Mouse (Mus musculus) forebrain, embryonic 15.5 days (tissue): Measurements from ENCODE around the gene Col6a4. TPM values are rescaled to one million over a fixed set of nuclear protein-coding genes. Genes with fewer than 3 reads are reported as not detected.

Source experiments
- ATAC-seq: fragments of 200-750 bp; cut with Nextera tagmentation; replicated peaks from 2 replicates; pipeline ENCODE4 v1.8.0; 2017; ENCODE audit warnings: mild to moderate bottlenecking, moderate TSS enrichment, moderate library complexity
- H3K27ac ChIP-seq: fragments of 300-500 bp; sonication (generic); replicated peaks from 2 replicates; pipeline ENCODE4 v1.5.1; 2015; ENCODE audit warnings: mild to moderate bottlenecking, inconsistent platforms
- H3K27me3 ChIP-seq: fragments of 300-500 bp; sonication (generic); 2 replicates; pipeline ENCODE4 v1.6.1; 2015; ENCODE audit warnings: inconsistent platforms
- H3K36me3 ChIP-seq: fragments of 300-500 bp; sonication (generic); 2 replicates; pipeline ENCODE4 v1.6.1; 2015; ENCODE audit warnings: mild to moderate bottlenecking, inconsistent platforms
- H3K4me1 ChIP-seq: fragments of 300-500 bp; sonication (generic); 2 replicates; pipeline ENCODE4 v1.6.1; 2015; ENCODE audit warnings: inconsistent platforms
- H3K4me2 ChIP-seq: fragments of 300-500 bp; sonication (generic); replicated peaks from 2 replicates; pipeline ENCODE4 v1.6.1; 2015; ENCODE audit warnings: mild to moderate bottlenecking, inconsistent platforms
- H3K4me3 ChIP-seq: fragments of 300-500 bp; sonication (generic); 2 replicates; pipeline ENCODE4 v1.5.1; 2015; ENCODE audit warnings: mild to moderate bottlenecking, inconsistent platforms
- H3K9ac ChIP-seq: fragments of 300-500 bp; sonication (generic); replicated peaks from 2 replicates; pipeline ENCODE4 v1.6.1; 2015; ENCODE audit warnings: mild to moderate bottlenecking, inconsistent platforms
- H3K9me3 ChIP-seq: fragments of 300-500 bp; sonication (generic); 2 replicates; pipeline ENCODE4 v1.6.1; 2016; ENCODE audit warnings: inconsistent platforms
- WGBS: fragments of 180-500 bp; shearing (Covaris S2); methylation state at CpG from one replicate; pipeline ENCODE4 v1.1.7; 2015; ENCODE audit warnings: mixed read lengths; 5-methylcytosine and 5-hydroxymethylcytosine counted together
- polyA plus RNA-seq: library from polyadenylated mRNA; unstranded; fragments of >200 nt; fragmentation: Nextera tagmentation; extraction: Ambion mirVana; gene quantifications from 2 replicates; pipeline ENCODE4 v1.2.1, GENCODE M21; 2015

Gene Col6a4
- polyA plus RNA-seq, 1 experiment from 2014 or later, result 0.53 TPM

- Histone ChIP-seq H3K9ac (no peak overlapping the region), H3K9me3 (no peaks in the 10 kb centered on the region), H3K27me3 (no peaks in the 10 kb centered on the region), H3K36me3 (no peaks in the 10 kb centered on the region), H3K4me3 (no peak overlapping the region), H3K27ac (no peak overlapping the region), H3K4me1 (no peaks in the 10 kb centered on the region), H3K4me2 (no peak overlapping the region)
- WGBS, result 89% methylated on average over 4 of the region's 4 CpGs
- ATAC-seq, result no peak
Measured at GRCm38 (mm10) chr9:106053446-106053845, 43.1 kb downstream of the Col6a4 start.

- no peaks in the 10 kb centered on the region for H3K36me3 ChIP-seq
- no peaks in the 10 kb centered on the region for H3K27me3 ChIP-seq
- H3K4me2 ChIP-seq, result no peak overlapping the region
- peaks cover 3% of the 10 kb centered on the region for H3K4me1 ChIP-seq
- ATAC-seq, result no peak
- H3K9me3 ChIP-seq, result no peaks in the 10 kb centered on the region
- WGBS, result 59% methylated on average over 9 of the region's 9 CpGs
- H3K27ac ChIP-seq, result no peak overlapping the region
- no peak overlapping the region for H3K9ac ChIP-seq
- H3K4me3 ChIP-seq, result no peak overlapping the region
Measured at GRCm38 (mm10) chr9:106043921-106044503, 52.6 kb downstream of the Col6a4 start.

GRCm38 (mm10) chr9:106039915-106040659 lies 56.5 kb downstream of the Col6a4 start:
- WGBS, result 63% methylated on average over 8 of the region's 8 CpGs
- no peak for ATAC-seq

DNA sequence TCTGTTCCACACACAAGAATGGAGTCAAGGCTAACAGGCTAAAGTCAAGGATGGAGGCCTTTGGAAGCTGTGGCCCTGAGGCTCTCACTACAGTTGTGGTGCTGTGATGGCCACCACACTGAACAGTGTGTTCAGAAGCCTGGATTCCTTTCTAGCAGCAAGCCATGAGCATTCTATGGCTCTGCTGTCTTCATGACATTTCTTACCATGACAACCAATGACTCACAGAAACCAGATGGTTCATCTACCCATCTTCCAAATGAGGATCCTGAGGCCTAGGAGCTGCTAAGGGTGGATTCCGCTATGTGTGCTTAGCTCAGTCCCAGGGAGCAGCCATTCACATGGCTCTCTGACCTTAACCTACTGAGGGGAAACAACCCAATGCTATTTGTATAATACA lies 57.3 kb downstream of the Col6a4 start:
- Histone ChIP-seq H3K4me2 (no peak overlapping the region), H3K36me3 (no peaks in the 10 kb centered on the region), H3K9me3 (no peaks in the 10 kb centered on the region), H3K4me3 (no peak overlapping the region), H3K27me3 (no peaks in the 10 kb centered on the region), H3K27ac (no peak overlapping the region), H3K9ac (no peak overlapping the region), H3K4me1 (peaks cover 3% of the 10 kb centered on the region; the same call in 1 of the 2 replicates)
- 70% methylated on average over 1 of the region's 1 CpGs for WGBS
- ATAC-seq, result 0 out of 2 replicates have a peak, but pooled peaks have one; percentile 11

More at GRCm38 (mm10) chr9:106039915-106040659, 56.5 kb downstream of the Col6a4 start:
- Histone ChIP-seq H3K27ac (no peak overlapping the region), H3K4me2 (no peak overlapping the region), H3K4me1 (peaks cover 3% of the 10 kb centered on the region), H3K36me3 (no peaks in the 10 kb centered on the region), H3K9ac (no peak overlapping the region), H3K9me3 (no peaks in the 10 kb centered on the region), H3K27me3 (no peaks in the 10 kb centered on the region), H3K4me3 (no peak overlapping the region)

DNA sequence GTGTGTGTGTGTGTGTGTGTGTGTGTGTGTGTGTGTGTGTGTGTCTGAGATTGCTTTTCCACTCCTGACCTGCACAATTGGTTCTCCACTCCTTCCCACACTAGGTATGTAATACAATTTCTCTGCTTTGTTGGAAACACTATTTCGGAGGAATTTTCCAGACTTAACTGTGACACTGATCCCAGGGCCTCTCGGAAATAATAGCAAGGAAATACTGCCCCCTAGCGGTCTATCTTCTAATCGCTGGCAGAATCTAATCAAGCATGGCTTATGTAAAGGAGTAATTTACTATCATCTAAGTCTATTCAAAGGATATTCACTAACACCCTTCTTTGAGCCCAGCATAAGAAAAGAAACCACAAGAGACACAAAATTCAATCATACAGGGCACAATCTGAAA lies 57.7 kb downstream of the Col6a4 start:
- Histone ChIP-seq H3K4me1 (no peaks in the 10 kb centered on the region), H3K9me3 (no peaks in the 10 kb centered on the region), H3K27me3 (no peaks in the 10 kb centered on the region), H3K36me3 (no peaks in the 10 kb centered on the region), H3K4me2 (no peak overlapping the region), H3K4me3 (no peak overlapping the region), H3K27ac (no peak overlapping the region), H3K9ac (no peak overlapping the region)
- 8% methylated on average over 4 of the region's 4 CpGs for WGBS
- peak; percentile 51; the same call in 1 of the 2 replicates for ATAC-seq

DNA sequence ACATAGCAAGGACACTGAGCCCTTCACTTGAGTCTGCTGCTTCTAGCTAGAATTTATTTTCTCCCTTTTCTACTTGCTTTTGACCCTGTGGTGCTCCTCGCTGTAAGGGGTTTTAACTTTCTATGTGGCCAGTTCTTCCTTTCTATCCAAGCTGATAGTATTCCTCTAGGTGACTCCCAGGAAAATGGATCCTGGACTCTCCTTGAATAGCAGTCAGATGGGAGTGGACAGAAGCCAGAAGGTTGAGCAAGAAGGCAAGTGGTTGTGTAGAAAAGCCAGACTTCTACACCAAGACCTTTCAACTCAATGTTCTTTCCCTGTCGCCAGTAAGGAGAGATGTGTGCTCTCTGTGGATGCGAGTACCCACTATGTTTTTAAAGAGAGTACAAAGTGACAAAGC lies 80.9 kb downstream of the Col6a4 start:
- Histone ChIP-seq H3K36me3 (no peaks in the 10 kb centered on the region), H3K4me3 (no peak overlapping the region), H3K9me3 (no peaks in the 10 kb centered on the region), H3K4me2 (no peak overlapping the region), H3K27me3 (no peaks in the 10 kb centered on the region), H3K27ac (no peak overlapping the region), H3K4me1 (no peaks in the 10 kb centered on the region), H3K9ac (no peak overlapping the region)
- no peak for ATAC-seq
- 88% methylated on average over 3 of the region's 3 CpGs for WGBS

DNA sequence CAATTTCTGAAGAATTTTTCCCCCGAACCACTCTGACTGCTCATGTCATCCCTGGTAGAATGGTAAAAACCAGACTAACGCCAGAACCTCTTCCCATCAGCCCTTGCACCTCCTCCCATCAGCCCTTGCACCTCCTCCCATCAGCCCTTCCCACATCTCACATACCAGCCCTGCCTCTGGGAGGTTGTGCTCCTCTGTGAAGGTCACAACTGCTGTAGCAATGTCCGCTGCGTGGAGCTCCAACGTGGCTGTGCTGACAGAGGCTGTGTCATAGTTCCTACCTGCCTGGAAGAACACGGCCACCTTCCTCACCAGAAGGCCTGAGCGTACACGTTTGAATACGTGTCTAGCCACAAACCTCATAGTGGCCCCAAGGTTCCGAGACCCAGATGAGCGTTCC lies 83.4 kb downstream of the Col6a4 start:
- Histone ChIP-seq H3K9me3 (no peaks in the 10 kb centered on the region), H3K27ac (no peak overlapping the region), H3K4me3 (no peak overlapping the region), H3K4me2 (no peak overlapping the region), H3K27me3 (no peaks in the 10 kb centered on the region), H3K9ac (no peak overlapping the region), H3K36me3 (no peaks in the 10 kb centered on the region), H3K4me1 (no peaks in the 10 kb centered on the region)
- WGBS, result 89% methylated on average over 11 of the region's 11 CpGs
- no peak for ATAC-seq

GRCm38 (mm10) chr9:105997955-105998354 lies 98.6 kb downstream of the Col6a4 start:
- Histone ChIP-seq H3K9ac (no peak overlapping the region), H3K9me3 (no peaks in the 10 kb centered on the region), H3K4me2 (no peak overlapping the region), H3K4me3 (no peak overlapping the region), H3K36me3 (no peaks in the 10 kb centered on the region), H3K27ac (no peak overlapping the region), H3K4me1 (no peaks in the 10 kb centered on the region), H3K27me3 (no peaks in the 10 kb centered on the region)
- WGBS, result 56% methylated on average over 11 of the region's 11 CpGs
- ATAC-seq, result no peak

DNA sequence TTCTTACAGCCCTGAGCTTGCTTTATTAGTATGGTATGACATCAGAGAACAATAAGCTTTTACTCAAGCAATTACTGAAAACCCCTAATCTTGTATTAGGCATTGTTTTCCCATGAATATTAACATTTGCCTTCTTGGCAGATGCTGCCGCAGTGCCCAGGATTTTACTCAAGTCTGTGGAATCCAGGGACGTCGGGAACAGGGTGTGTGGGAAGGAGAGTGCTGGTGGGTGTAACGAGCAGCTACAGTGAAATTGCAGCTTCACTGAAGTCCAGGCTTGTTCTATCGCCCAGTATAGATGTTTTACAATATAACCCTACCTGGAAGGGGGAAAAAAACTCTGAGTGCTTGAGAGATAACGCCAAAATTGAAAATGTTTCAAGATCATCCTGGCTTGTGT lies 104.2 kb downstream of the Col6a4 start:
- Histone ChIP-seq H3K36me3 (no peaks in the 10 kb centered on the region), H3K4me2 (no peak overlapping the region), H3K9me3 (no peaks in the 10 kb centered on the region), H3K4me3 (no peak overlapping the region), H3K27ac (no peak overlapping the region), H3K4me1 (no peaks in the 10 kb centered on the region), H3K9ac (no peak overlapping the region), H3K27me3 (no peaks in the 10 kb centered on the region)
- 64% methylated on average over 6 of the region's 6 CpGs for WGBS
- ATAC-seq, result no peak

DNA sequence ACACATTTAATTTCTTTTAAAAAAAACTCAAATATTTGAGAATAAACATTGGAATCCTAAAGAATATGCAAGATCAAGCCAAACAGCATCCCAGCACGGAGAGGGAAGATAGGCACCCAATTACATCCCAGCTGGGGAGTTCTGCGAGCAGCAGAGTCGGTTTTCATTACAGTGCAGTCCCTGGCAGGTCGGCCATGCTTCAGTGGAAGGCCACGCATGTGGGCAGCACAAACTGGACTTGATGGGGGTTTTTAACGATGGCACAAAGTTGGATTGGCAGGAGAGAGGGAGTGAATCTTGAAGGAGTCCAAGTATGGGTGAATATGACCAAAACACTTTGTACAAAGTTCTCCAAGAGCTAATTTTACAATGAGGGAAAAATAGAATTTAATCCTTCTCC lies 106.5 kb downstream of the Col6a4 start:
- ATAC-seq, result no peak
- H3K9me3 ChIP-seq, result no peaks in the 10 kb centered on the region
- WGBS, result 76% methylated on average over 6 of the region's 6 CpGs

GRCm38 (mm10) chr9:105989468-105989867 lies 107.1 kb downstream of the Col6a4 start:
- Histone ChIP-seq H3K4me1 (peaks cover 7% of the 10 kb centered on the region; the same call in 1 of the 2 replicates), H3K9ac (no peak overlapping the region), H3K9me3 (no peaks in the 10 kb centered on the region), H3K27ac (no peak overlapping the region), H3K27me3 (no peaks in the 10 kb centered on the region), H3K36me3 (no peaks in the 10 kb centered on the region), H3K4me3 (no peak overlapping the region), H3K4me2 (no peak overlapping the region)
- no peak for ATAC-seq
- WGBS, result 86% methylated on average over 6 of the region's 6 CpGs

More for the DNA sequence above, 106.5 kb downstream of the Col6a4 start:
- Histone ChIP-seq H3K4me1 (peaks cover 4% of the 10 kb centered on the region; the same call in 1 of the 2 replicates), H3K9ac (no peak overlapping the region), H3K4me2 (no peak overlapping the region), H3K27me3 (no peaks in the 10 kb centered on the region), H3K4me3 (no peak overlapping the region), H3K27ac (no peak overlapping the region), H3K36me3 (no peaks in the 10 kb centered on the region)

GRCm38 (mm10) chr9:105988096-105988495 lies 108.5 kb downstream of the Col6a4 start:
- no peaks in the 10 kb centered on the region for H3K27me3 ChIP-seq
- H3K9ac ChIP-seq, result no peak overlapping the region
- no peaks in the 10 kb centered on the region for H3K36me3 ChIP-seq
- no peak overlapping the region for H3K4me2 ChIP-seq
- no peak overlapping the region for H3K27ac ChIP-seq
- ATAC-seq, result peak; percentile 41; the same call in 1 of the 2 replicates
- no peak overlapping the region for H3K4me3 ChIP-seq
- H3K9me3 ChIP-seq, result no peaks in the 10 kb centered on the region
- peaks cover 7% of the 10 kb centered on the region; the same call in 1 of the 2 replicates for H3K4me1 ChIP-seq
- 39% methylated on average over 8 of the region's 8 CpGs for WGBS
